ENCODE assay signal across 22 mouse cellular contexts in the genomic region with DNA sequence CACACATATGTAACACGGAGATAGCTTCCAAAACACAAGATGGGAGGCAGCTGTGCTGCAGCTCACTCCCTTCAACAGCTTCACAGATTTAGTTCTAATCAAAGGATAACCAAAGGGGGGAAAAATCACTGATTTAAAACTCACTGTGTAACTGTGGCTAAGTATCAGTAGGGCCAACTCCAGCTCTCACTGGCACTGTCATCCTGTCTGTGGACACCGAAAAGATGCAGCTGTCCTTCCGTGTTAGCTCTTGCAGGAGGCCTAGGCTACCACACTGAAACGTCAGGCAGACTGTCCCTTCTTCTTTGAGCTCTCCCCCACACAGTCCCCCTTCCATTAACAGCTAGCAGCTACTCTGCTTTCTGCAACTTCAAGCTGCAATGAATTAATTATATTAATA.
A peak's percentile ranks its signal among the peaks of the same experiment; 100 is the strongest.
DNase-seq lines count a peak whose midpoint lies in the region; ATAC-seq and TF ChIP-seq lines count a peak whose summit lies in the region.
"Had no signal": no experiment of that assay in that cellular context is flagged by ENCODE, and none has a peak within 500 bp of the region (broad histone marks: within the 10 kb centered on the region; RNA-seq: fewer than 3 reads in every experiment).

No protein-coding gene starts in this region.

- H3K9ac ChIP-seq in kidney, embryonic 14.5 days (ENCODE audit: low read depth, low read length) = no peak overlapping the region
- H3K9ac ChIP-seq in lung, embryonic 14.5 days = no peak overlapping the region
- no peak overlapping the region for H3K9ac ChIP-seq in midbrain, embryonic 14.5 days (replicated peaks; ENCODE audit: low read length)
- H3K9ac ChIP-seq: embryonic facial prominence, embryonic 13.5 days; embryonic facial prominence, embryonic 15.5 days; forebrain, embryonic 12.5 days had no signal

- H3K4me1 ChIP-seq in kidney, embryonic 14.5 days (ENCODE audit: control insufficient read depth, insufficient read depth, low read length) = peaks cover 18% of the 10 kb centered on the region
- H3K4me1 ChIP-seq in lung, embryonic 14.5 days (ENCODE audit: insufficient read depth) = peaks cover 20% of the 10 kb centered on the region
- H3K4me1 ChIP-seq in midbrain, embryonic 14.5 days (ENCODE audit: control insufficient read depth, insufficient read depth, low read length) = peaks cover 9% of the 10 kb centered on the region

- H3K4me3 ChIP-seq in kidney, embryonic 14.5 days (ENCODE audit: low read length) = no peak overlapping the region
- H3K4me3 ChIP-seq in lung, embryonic 14.5 days (ENCODE audit: low read depth, low read length) = no peak overlapping the region
- H3K4me3 ChIP-seq in midbrain, embryonic 14.5 days (replicated peaks; ENCODE audit: low read depth, low read length) = no peak overlapping the region
- H3K4me3 ChIP-seq: embryonic facial prominence, embryonic 13.5 days; embryonic facial prominence, embryonic 15.5 days; erythroblast, embryonic 14.5 days; forebrain, embryonic 10.5 days; forebrain, embryonic 12.5 days had no signal

- 59% methylated on average over 4 of the region's 4 CpGs for WGBS in kidney, embryonic 14.5 days
- WGBS in lung, embryonic 14.5 days = 48% methylated on average over 4 of the region's 4 CpGs
- 84% methylated on average over 4 of the region's 4 CpGs for WGBS in midbrain, embryonic 14.5 days

- no peak overlapping the region for H3K27ac ChIP-seq in kidney, embryonic 14.5 days (ENCODE audit: low read depth, low read length)
- peak overlapping the region; percentile 18; the same call in 1 of the 2 replicates for H3K27ac ChIP-seq in lung, embryonic 14.5 days (ENCODE audit: low read depth)
- no peak overlapping the region for H3K27ac ChIP-seq in midbrain, embryonic 14.5 days (replicated peaks; ENCODE audit: low read depth, low read length)
- H3K27ac ChIP-seq: embryonic facial prominence, embryonic 13.5 days; embryonic facial prominence, embryonic 15.5 days; forebrain, embryonic 10.5 days; forebrain, embryonic 12.5 days had no signal

- no peak overlapping the region for H3K4me2 ChIP-seq in kidney, embryonic 14.5 days (replicated peaks; ENCODE audit: low read depth, low read length)
- no peak overlapping the region for H3K4me2 ChIP-seq in lung, embryonic 14.5 days
- no peak overlapping the region for H3K4me2 ChIP-seq in midbrain, embryonic 14.5 days (ENCODE audit: low read length)
- H3K4me2 ChIP-seq: embryonic facial prominence, embryonic 13.5 days; embryonic facial prominence, embryonic 15.5 days; forebrain, embryonic 12.5 days had no signal

- H3K27me3 ChIP-seq in kidney, embryonic 14.5 days (ENCODE audit: control insufficient read depth, insufficient read depth, low read length) = no peaks in the 10 kb centered on the region
- H3K27me3 ChIP-seq in lung, embryonic 14.5 days (ENCODE audit: insufficient read depth, low read length) = no peaks in the 10 kb centered on the region
- H3K27me3 ChIP-seq in midbrain, embryonic 14.5 days (ENCODE audit: control insufficient read depth, insufficient read depth, low read length) = no peaks in the 10 kb centered on the region
- H3K27me3 ChIP-seq: embryonic facial prominence, embryonic 13.5 days; embryonic facial prominence, embryonic 15.5 days; forebrain, embryonic 12.5 days had no signal

- no peak for DNase-seq in kidney, adult 9 months
- DNase-seq in lung, embryonic 14.5 days = peak; percentile 58
- no peak for DNase-seq in lung, postnatal 36 days
- no peak for DNase-seq in midbrain, embryonic 14.5 days
- DNase-seq: adrenal gland, adult 2 months; adrenal gland, postnatal 10 days; adrenal gland, postnatal 25 days; cerebellum, adult 11 months; cerebellum, adult 18-20 months; cerebellum, adult 8-10 months; cerebellum, adult 9-11 months; cerebellum, postnatal 14 days; cerebellum, postnatal 36 days; embryo, embryonic 11 days had no signal

- 0 out of 2 replicates have a peak, but pooled peaks have one; percentile 21 for ATAC-seq in kidney, embryonic 14.5 days (ENCODE audit: low FRiP score, low TSS enrichment)
- ATAC-seq in lung, embryonic 14.5 days (ENCODE audit: insufficient read depth) = peak; percentile 32; the same call in 1 of the 2 replicates
- ATAC-seq in midbrain, embryonic 14.5 days (ENCODE audit: low FRiP score, low TSS enrichment) = no peak
- ATAC-seq: forebrain, embryonic 14.5 days; forebrain, embryonic 16.5 days had no signal

- TF ChIP-seq CTCF in lung, embryonic 14.5 days (IDR thresholded peaks at IDR 0.05; ENCODE audit: low read depth) = no peak

- no peaks in the 10 kb centered on the region for H3K9me3 ChIP-seq in kidney, embryonic 14.5 days (ENCODE audit: control insufficient read depth, low read length)
- no peaks in the 10 kb centered on the region for H3K9me3 ChIP-seq in lung, embryonic 14.5 days (ENCODE audit: low read depth, low read length)
- no peaks in the 10 kb centered on the region for H3K9me3 ChIP-seq in midbrain, embryonic 14.5 days (ENCODE audit: control insufficient read depth, low read length)
- H3K9me3 ChIP-seq: embryonic facial prominence, embryonic 13.5 days; embryonic facial prominence, embryonic 15.5 days; forebrain, embryonic 10.5 days; forebrain, embryonic 12.5 days had no signal

- H3K36me3 ChIP-seq in kidney, embryonic 14.5 days (ENCODE audit: control insufficient read depth, insufficient read depth, low read length) = no peaks in the 10 kb centered on the region; the same call in 1 of the 2 replicates
- H3K36me3 ChIP-seq in lung, embryonic 14.5 days (ENCODE audit: insufficient read depth) = peaks cover 8% of the 10 kb centered on the region
- H3K36me3 ChIP-seq in midbrain, embryonic 14.5 days (ENCODE audit: control insufficient read depth, insufficient read depth, low read length) = no peaks in the 10 kb centered on the region
- H3K36me3 ChIP-seq: forebrain, embryonic 12.5 days had no signal
